Mouse (Mus musculus): ENCODE measurements around the gene Ttc33. TPM values are rescaled to one million over a fixed set of nuclear protein-coding genes. Genes with fewer than 3 reads are reported as not detected.
A peak's percentile ranks its signal among the peaks of the same experiment; 100 is the strongest.

Ttc33 gene
- total RNA-seq (2017): 22.5 to 48.1 TPM (median 41.8 TPM) in 3 replicates

- peak; percentile 63; the same call in 1 of the 2 replicates for ATAC-seq (replicated peaks; ENCODE audit: insufficient number of reproducible peaks, low FRiP score, low TSS enrichment, poor library complexity, severe bottlenecking)
Observed at GRCm38 (mm10) chr15:5185366-5186292, at the start of gene Ttc33. Gene Ttc33 (plus strand): TSS chr15:5185525.

- ATAC-seq (replicated peaks; ENCODE audit: insufficient number of reproducible peaks, low FRiP score, low TSS enrichment, poor library complexity, severe bottlenecking): 0 out of 2 replicates have a peak, but pooled peaks have one; percentile 25
Observed at GRCm38 (mm10) chr15:5138021-5138856, 47.1 kb upstream of the Ttc33 start.

GRCm38 (mm10) chr15:5139366-5139765, 46.0 kb upstream of the Ttc33 start:
- no peak for ATAC-seq (replicated peaks; ENCODE audit: insufficient number of reproducible peaks, low FRiP score, low TSS enrichment, poor library complexity, severe bottlenecking)

GRCm38 (mm10) chr15:5139863-5140262, 45.5 kb upstream of the Ttc33 start:
- no peak for ATAC-seq (replicated peaks; ENCODE audit: insufficient number of reproducible peaks, low FRiP score, low TSS enrichment, poor library complexity, severe bottlenecking)

- ATAC-seq (replicated peaks; ENCODE audit: insufficient number of reproducible peaks, low FRiP score, low TSS enrichment, poor library complexity, severe bottlenecking): no peak
Observed at GRCm38 (mm10) chr15:5140357-5140756, 45.0 kb upstream of the Ttc33 start.

GRCm38 (mm10) chr15:5142047-5142446, 43.3 kb upstream of the Ttc33 start:
- ATAC-seq (replicated peaks; ENCODE audit: insufficient number of reproducible peaks, low FRiP score, low TSS enrichment, poor library complexity, severe bottlenecking): no peak

- no peak for ATAC-seq (replicated peaks; ENCODE audit: insufficient number of reproducible peaks, low FRiP score, low TSS enrichment, poor library complexity, severe bottlenecking)
Observed at GRCm38 (mm10) chr15:5142714-5143113, 42.6 kb upstream of the Ttc33 start.

- ATAC-seq (replicated peaks; ENCODE audit: insufficient number of reproducible peaks, low FRiP score, low TSS enrichment, poor library complexity, severe bottlenecking): peak; percentile 73
Observed at GRCm38 (mm10) chr15:5143361-5144020, 41.8 kb upstream of the Ttc33 start, which contains the start of gene Prkaa1. Gene Prkaa1 (plus strand): TSS chr15:5143861.

- no peak for ATAC-seq (replicated peaks; ENCODE audit: insufficient number of reproducible peaks, low FRiP score, low TSS enrichment, poor library complexity, severe bottlenecking)
Observed at GRCm38 (mm10) chr15:5144021-5144778, 41.1 kb upstream of the Ttc33 start.

GRCm38 (mm10) chr15:5145196-5145945, 40.0 kb upstream of the Ttc33 start:
- ATAC-seq (replicated peaks; ENCODE audit: insufficient number of reproducible peaks, low FRiP score, low TSS enrichment, poor library complexity, severe bottlenecking): no peak

GRCm38 (mm10) chr15:5149187-5149586, 36.1 kb upstream of the Ttc33 start:
- no peak for ATAC-seq (replicated peaks; ENCODE audit: insufficient number of reproducible peaks, low FRiP score, low TSS enrichment, poor library complexity, severe bottlenecking)

GRCm38 (mm10) chr15:5152171-5152570, 33.2 kb upstream of the Ttc33 start:
- no peak for ATAC-seq (replicated peaks; ENCODE audit: insufficient number of reproducible peaks, low FRiP score, low TSS enrichment, poor library complexity, severe bottlenecking)

- ATAC-seq (replicated peaks; ENCODE audit: insufficient number of reproducible peaks, low FRiP score, low TSS enrichment, poor library complexity, severe bottlenecking): no peak
Observed at GRCm38 (mm10) chr15:5154621-5155020, 30.7 kb upstream of the Ttc33 start.

- no peak for ATAC-seq (replicated peaks; ENCODE audit: insufficient number of reproducible peaks, low FRiP score, low TSS enrichment, poor library complexity, severe bottlenecking)
Observed at GRCm38 (mm10) chr15:5155093-5155492, 30.2 kb upstream of the Ttc33 start.

- no peak for ATAC-seq (replicated peaks; ENCODE audit: insufficient number of reproducible peaks, low FRiP score, low TSS enrichment, poor library complexity, severe bottlenecking)
Observed at GRCm38 (mm10) chr15:5156355-5156754, 29.0 kb upstream of the Ttc33 start.

- ATAC-seq (replicated peaks; ENCODE audit: insufficient number of reproducible peaks, low FRiP score, low TSS enrichment, poor library complexity, severe bottlenecking): no peak
Observed at GRCm38 (mm10) chr15:5157386-5157785, 27.9 kb upstream of the Ttc33 start.

GRCm38 (mm10) chr15:5158827-5159226, 26.5 kb upstream of the Ttc33 start:
- no peak for ATAC-seq (replicated peaks; ENCODE audit: insufficient number of reproducible peaks, low FRiP score, low TSS enrichment, poor library complexity, severe bottlenecking)

All from monocyte, adult 5-6 weeks (primary cell).